Mouse (Mus musculus) lung, embryonic 16.5 days (tissue): ENCODE measurements around the gene Dmpk. TPM values are rescaled to one million over a fixed set of nuclear protein-coding genes. Genes with fewer than 3 reads are reported as not detected.
A peak's percentile ranks its signal among the peaks of the same experiment; 100 is the strongest.
"Not testable (repeated sequence)": the region's sequence is repeated elsewhere in the genome, so short reads cannot be mapped to it uniquely, and the experiment has no call there.

Experiments used
- ATAC-seq: fragments of 200-750 bp; cut with Nextera tagmentation; 2 replicates; pipeline ENCODE4 v1.8.0; 2017; ENCODE audit warnings: low read depth, mild to moderate bottlenecking, moderate library complexity
- H3K27ac ChIP-seq: fragments of 300-500 bp; sonication (generic); 2 replicates; pipeline ENCODE4 v1.5.1; 2014; ENCODE audit warnings: mild to moderate bottlenecking, control low read depth, low read length
- H3K27me3 ChIP-seq: fragments of 300-500 bp; sonication (generic); 2 replicates; pipeline ENCODE4 v1.6.1; 2014; ENCODE audit warnings: low read depth, low read length, mixed read lengths; ENCODE audit not compliant: control insufficient read depth, insufficient read depth
- H3K36me3 ChIP-seq: fragments of 300-500 bp; sonication (generic); 2 replicates; pipeline ENCODE4 v1.6.1; 2014; ENCODE audit warnings: low read length; ENCODE audit not compliant: control insufficient read depth, insufficient read depth
- H3K4me1 ChIP-seq: fragments of 300-500 bp; sonication (generic); replicated peaks from 2 replicates; pipeline ENCODE4 v1.6.1; 2014; ENCODE audit warnings: low read length, mixed read lengths; ENCODE audit not compliant: control insufficient read depth, insufficient read depth
- H3K4me2 ChIP-seq: fragments of 300-500 bp; sonication (generic); 2 replicates; pipeline ENCODE4 v1.6.1; 2014; ENCODE audit warnings: low read depth, low read length, control low read depth
- H3K4me3 ChIP-seq: fragments of 300-500 bp; sonication (generic); 2 replicates; pipeline ENCODE4 v1.5.1; 2014; ENCODE audit warnings: mild to moderate bottlenecking, low read length, control low read depth
- H3K9ac ChIP-seq: fragments of 300-500 bp; sonication (generic); 2 replicates; pipeline ENCODE4 v1.6.1; 2014; ENCODE audit warnings: low read length, control low read depth
- H3K9me3 ChIP-seq: fragments of 300-500 bp; sonication (generic); 2 replicates; pipeline ENCODE4 v1.6.1; 2016; ENCODE audit warnings: low read length; ENCODE audit not compliant: control insufficient read depth
- WGBS: fragments of 180-500 bp; shearing (Covaris S2); extraction: QIAGEN DNeasy Blood & Tissue Kit; methylation state at CpG from one replicate; pipeline ENCODE4 v1.1.7; 2014; 5-methylcytosine and 5-hydroxymethylcytosine counted together
- polyA plus RNA-seq: library from polyadenylated mRNA; unstranded; fragments of >200 nt; fragmentation: Nextera tagmentation; extraction: Ambion mirVana; gene quantifications from 2 replicates; pipeline ENCODE4 v1.2.1, GENCODE M21; 2015

Dmpk gene
- polyA plus RNA-seq, 1 experiment from 2014 or later = 28.7 TPM

DNA sequence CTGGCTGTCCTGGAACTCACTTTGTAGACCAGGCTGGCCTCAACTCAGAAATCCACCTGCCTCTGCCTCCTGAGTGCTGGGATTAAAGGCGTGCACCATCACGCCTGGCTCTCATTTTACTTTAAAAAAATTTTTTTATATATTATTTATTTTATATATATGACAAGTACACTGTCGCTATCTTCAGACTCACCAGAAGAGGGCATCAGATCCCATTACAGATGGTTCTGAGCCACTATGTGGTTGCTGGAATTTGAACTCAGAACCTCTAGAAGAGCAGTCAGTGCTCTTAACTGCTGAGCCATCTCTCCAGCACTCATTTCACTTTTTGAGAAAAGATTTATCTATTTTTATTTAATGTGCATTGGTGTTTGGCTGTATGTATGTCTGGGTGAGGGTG, 12.6 kb upstream of the Dmpk start:
- not testable (repeated sequence) for H3K27ac ChIP-seq, H3K4me3 ChIP-seq, H3K9ac ChIP-seq, H3K36me3 ChIP-seq, ATAC-seq, H3K4me1 ChIP-seq, H3K4me2 ChIP-seq, H3K9me3 ChIP-seq
- H3K27me3 ChIP-seq = peaks cover 13% of the 10 kb centered on the region
- WGBS = 47% methylated on average over 3 of the region's 3 CpGs

DNA sequence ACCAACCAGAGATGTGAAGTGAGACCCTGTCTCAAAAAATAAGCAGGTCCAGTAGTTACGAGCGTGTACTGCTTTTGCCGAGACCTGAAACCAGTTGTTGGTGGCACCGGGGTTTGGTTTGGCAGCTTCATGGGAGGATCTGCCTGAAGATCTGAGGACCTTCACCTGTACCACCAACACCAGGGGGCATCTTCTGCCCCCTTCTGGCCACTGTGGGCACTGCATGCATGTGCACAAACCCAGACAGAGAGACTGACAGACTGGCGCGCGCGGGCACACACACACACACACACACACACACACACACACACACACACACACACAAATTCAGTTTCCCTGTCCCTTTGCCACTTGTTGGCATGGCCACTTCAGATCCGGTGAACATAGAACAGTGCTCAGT, 10.1 kb upstream of the Dmpk start:
- H3K36me3 ChIP-seq = peaks cover 7% of the 10 kb centered on the region
- H3K27ac ChIP-seq = no peak overlapping the region
- H3K4me2 ChIP-seq = no peak overlapping the region
- 78% methylated on average over 8 of the region's 9 CpGs for WGBS
- no peak overlapping the region for H3K4me3 ChIP-seq
- H3K9ac ChIP-seq = no peak overlapping the region
- no peaks in the 10 kb centered on the region for H3K9me3 ChIP-seq
- ATAC-seq = no peak
- H3K27me3 ChIP-seq = no peaks in the 10 kb centered on the region
- H3K4me1 ChIP-seq = peaks cover 20% of the 10 kb centered on the region

DNA sequence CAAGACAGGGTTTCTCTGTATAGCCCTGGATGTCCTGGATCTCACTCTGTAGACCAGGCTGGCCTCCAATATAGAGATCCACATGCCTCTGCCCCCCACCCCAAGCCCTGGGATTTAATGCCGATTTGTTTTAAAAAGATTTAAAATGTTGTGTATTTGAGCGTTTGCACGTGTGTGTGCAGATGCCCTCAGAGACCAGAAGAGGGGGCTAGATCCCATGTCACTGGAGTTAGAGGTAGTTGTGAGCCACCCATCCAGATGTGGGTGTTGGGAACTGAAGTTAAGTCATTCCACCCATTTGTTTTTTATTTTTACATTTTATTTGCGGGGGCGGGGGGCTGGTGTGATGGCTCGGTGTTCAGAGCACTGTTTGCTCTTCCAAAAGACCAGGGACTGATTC, 9.2 kb upstream of the Dmpk start:
- Histone ChIP-seq H3K9ac (no peak overlapping the region), H3K9me3 (no peaks in the 10 kb centered on the region), H3K4me1 (peaks cover 20% of the 10 kb centered on the region), H3K4me2 (no peak overlapping the region), H3K4me3 (no peak overlapping the region), H3K27me3 (no peaks in the 10 kb centered on the region), H3K27ac (no peak overlapping the region), H3K36me3 (peaks cover 10% of the 10 kb centered on the region)
- 90% methylated on average over 6 of the region's 6 CpGs for WGBS
- ATAC-seq = no peak

DNA sequence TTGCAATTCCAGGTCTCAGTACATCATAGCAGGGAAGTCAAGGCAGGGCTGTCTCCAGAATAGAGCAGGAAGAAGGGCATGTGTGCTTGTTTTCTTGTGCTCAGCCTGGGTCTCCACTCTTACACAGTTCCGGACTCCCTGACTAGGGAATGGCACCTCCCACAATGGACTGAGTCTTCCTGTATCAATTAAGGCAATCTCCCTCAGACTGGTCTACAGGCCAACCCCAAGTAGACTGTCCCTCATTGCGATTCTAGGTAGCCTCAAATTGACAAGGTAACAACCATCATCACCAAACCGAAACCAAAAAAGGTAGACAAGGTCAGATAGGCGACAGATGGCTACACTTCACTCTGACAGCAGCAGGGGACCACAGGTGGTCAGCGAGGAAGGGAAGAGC, 8.4 kb upstream of the Dmpk start:
- Histone ChIP-seq H3K27ac (no peak overlapping the region), H3K36me3 (peaks cover 16% of the 10 kb centered on the region), H3K4me2 (peak overlapping the region; percentile 80), H3K27me3 (no peaks in the 10 kb centered on the region), H3K9ac (peak overlapping the region; percentile 50), H3K4me1 (peaks cover 20% of the 10 kb centered on the region), H3K9me3 (no peaks in the 10 kb centered on the region), H3K4me3 (peak overlapping the region; percentile 97)
- 50% methylated on average over 5 of the region's 5 CpGs for WGBS
- no peak for ATAC-seq

DNA sequence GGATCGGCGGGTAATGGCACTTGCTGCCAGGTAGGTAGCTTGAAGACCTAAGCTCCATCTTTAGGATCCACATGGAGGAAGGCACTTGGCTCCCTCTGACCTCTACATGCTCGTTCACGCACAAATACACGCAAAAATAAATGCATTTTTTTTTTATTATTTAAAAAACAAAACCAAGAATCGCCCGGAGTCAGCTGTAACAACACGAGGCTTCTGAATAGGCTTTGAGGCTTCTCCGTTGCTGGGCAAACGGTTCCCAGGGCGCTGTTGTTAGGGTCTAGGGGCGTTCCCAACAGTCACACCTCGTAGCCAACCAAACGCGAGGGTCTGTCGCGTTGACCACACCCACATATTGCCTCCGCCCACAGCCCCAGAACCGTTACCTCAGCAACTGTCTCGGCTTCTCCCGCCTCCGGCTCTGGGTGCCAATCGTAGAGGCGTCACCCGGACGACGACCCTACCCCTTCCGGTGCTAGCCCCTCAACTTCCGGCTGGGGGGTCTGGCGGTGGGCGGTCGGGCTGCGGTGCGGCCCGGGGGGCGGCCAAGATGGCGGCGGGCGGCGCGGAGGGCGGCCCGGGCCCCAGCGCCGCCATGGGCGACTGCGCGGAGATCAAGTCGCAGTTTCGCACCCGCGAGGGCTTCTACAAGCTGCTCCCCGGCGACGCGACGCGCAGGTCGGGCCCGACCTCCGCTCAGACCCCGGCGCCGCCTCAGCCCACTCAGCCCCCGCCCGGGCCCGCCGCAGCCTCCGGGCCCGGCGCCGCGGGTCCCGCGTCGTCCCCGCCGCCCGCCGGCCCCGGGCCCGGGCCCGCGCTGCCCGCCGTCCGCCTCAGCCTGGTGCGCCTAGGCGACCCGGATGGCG, 7.7 kb upstream of the Dmpk start, which contains the start of gene Dmwd:
Gene Dmwd, plus strand, starts transcription at position 505 of the 863 bp plus-strand sequence.
- H3K9me3 ChIP-seq = no peaks in the 10 kb centered on the region
- peak within 1 kb of the TSS; percentile 97 for H3K4me3 ChIP-seq
- peak; percentile 99 for ATAC-seq
- peak within 1 kb of the TSS; percentile 98 for H3K9ac ChIP-seq
- H3K4me2 ChIP-seq = peak within 1 kb of the TSS; percentile 80
- under 1% methylated on average over 77 of the region's 91 CpGs for WGBS
- H3K27ac ChIP-seq = peak within 1 kb of the TSS; percentile 85
- no peaks in the 10 kb centered on the region for H3K27me3 ChIP-seq
- H3K4me1 ChIP-seq = peaks cover 20% of the 10 kb centered on the region
- H3K36me3 ChIP-seq = peaks cover 23% of the 10 kb centered on the region

DNA sequence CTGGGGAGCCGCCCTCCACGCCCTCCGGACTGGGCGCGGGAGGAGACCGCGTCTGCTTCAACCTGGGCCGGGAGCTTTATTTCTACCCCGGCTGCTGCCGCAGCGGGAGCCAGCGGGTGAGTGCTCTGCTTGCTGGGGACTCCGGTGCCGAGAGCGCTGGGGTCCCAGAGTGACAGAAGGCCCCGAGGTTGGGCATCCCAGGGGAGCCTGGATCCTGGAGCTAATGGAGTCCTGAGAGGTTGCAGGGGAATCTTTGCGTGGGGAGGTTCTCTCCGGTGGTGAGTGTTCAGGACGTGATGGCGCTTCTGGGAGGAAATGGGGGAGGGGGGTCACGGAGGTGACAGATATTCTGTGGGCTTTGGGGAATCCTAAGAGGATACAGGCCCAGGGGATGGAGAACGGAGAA, 7.1 kb upstream of the Dmpk start:
- no peaks in the 10 kb centered on the region for H3K27me3 ChIP-seq
- peaks cover 20% of the 10 kb centered on the region for H3K4me1 ChIP-seq
- no peak for ATAC-seq
- 0% methylated on average over 22 of the region's 22 CpGs for WGBS
- H3K27ac ChIP-seq = peak overlapping the region; percentile 85
- H3K4me3 ChIP-seq = peak overlapping the region; percentile 97
- peak overlapping the region; percentile 98 for H3K9ac ChIP-seq
- peaks cover 30% of the 10 kb centered on the region for H3K36me3 ChIP-seq
- H3K4me2 ChIP-seq = peak overlapping the region; percentile 80
- H3K9me3 ChIP-seq = no peaks in the 10 kb centered on the region

DNA sequence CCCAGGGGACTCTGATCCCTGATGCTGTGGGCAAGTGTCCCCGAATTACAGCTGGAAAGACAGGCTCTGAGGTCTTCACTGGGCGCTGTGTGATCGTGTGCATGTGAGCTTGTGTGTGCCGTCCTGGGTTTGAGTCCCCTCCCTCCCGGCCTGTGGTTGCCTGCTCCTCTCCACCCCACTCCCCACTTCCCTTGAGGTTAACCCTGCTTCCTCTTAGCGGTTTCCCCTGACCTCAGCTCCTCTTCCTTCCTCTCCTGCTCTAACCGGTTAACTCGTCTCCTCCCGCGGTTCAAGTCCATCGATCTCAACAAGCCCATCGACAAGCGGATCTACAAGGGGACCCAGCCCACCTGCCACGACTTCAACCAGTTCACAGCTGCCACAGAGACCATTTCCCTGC, 5.9 kb upstream of the Dmpk start:
- ATAC-seq = no peak
- no peaks in the 10 kb centered on the region for H3K27me3 ChIP-seq
- peaks cover 29% of the 10 kb centered on the region for H3K4me1 ChIP-seq
- H3K4me3 ChIP-seq = peak overlapping the region; percentile 97
- H3K36me3 ChIP-seq = peaks cover 39% of the 10 kb centered on the region
- no peaks in the 10 kb centered on the region for H3K9me3 ChIP-seq
- WGBS = 67% methylated on average over 14 of the region's 14 CpGs
- H3K27ac ChIP-seq = no peak overlapping the region
- peak overlapping the region; percentile 80 for H3K4me2 ChIP-seq
- H3K9ac ChIP-seq = peak overlapping the region; percentile 98; the same call in 1 of the 2 replicates

DNA sequence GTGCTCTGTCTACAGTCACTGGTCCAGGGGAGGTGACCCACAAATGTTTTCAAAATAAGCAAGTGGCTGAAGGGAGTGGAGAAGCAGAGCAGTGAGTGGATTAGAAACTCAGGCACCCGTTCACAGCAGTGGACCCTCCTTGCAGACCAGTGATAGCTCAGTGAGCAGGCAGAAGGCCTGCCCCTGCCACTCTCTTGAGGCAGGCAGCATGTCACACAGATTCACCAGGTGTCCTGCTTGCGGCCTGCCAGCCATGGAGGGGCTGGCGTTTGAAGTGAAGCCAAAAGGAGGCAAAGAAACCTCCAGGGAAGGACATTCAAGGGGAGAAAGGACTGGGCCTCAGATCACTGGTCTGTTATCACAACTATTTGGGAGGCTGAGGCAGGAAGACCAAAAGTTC, 4.9 kb upstream of the Dmpk start:
- Histone ChIP-seq H3K9me3 (no peaks in the 10 kb centered on the region), H3K4me1 (peaks cover 39% of the 10 kb centered on the region), H3K27ac (no peak overlapping the region), H3K4me3 (no peak overlapping the region), H3K27me3 (no peaks in the 10 kb centered on the region), H3K4me2 (no peak overlapping the region), H3K36me3 (peaks cover 43% of the 10 kb centered on the region), H3K9ac (no peak overlapping the region)
- 79% methylated on average over 3 of the region's 3 CpGs for WGBS
- no peak for ATAC-seq

DNA sequence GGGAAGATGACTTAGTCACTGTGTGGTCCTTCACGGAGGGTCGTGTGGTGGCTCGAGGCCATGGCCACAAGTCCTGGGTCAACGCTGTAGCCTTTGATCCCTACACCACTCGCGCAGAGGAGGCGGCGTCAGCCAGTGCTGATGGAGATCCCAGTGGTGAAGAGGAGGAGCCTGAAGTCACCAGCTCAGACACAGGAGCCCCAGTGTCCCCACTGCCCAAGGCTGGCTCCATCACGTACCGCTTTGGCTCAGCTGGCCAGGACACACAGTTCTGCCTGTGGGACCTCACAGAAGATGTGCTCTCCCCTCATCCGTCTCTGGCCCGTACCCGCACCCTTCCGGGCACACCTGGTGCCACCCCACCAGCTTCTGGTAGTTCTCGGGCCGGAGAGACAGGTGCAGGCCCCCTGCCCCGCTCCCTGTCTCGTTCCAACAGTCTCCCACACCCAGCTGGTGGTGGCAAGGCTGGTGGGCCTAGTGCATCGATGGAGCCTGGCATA, 3.1 kb upstream of the Dmpk start:
- Histone ChIP-seq H3K9me3 (no peaks in the 10 kb centered on the region), H3K4me3 (no peak overlapping the region), H3K4me2 (no peak overlapping the region), H3K27ac (no peak overlapping the region), H3K9ac (no peak overlapping the region), H3K36me3 (peaks cover 43% of the 10 kb centered on the region), H3K27me3 (no peaks in the 10 kb centered on the region), H3K4me1 (peaks cover 52% of the 10 kb centered on the region)
- 84% methylated on average over 19 of the region's 19 CpGs for WGBS
- ATAC-seq = no peak
